Mouse (Mus musculus) heart, adult 10 weeks (tissue): ENCODE data around the gene Morc4. TPM values are rescaled to one million over a fixed set of nuclear protein-coding genes. Genes with fewer than 3 reads are reported as not detected.

ENCODE experiments used
- polyA plus RNA-seq: library from polyadenylated mRNA; stranded (reverse); fragments of 350-450 nt; fragmentation: Illumina TruSeq; extraction: RNeasy Lipid Tissue Mini Kit (QIAGEN cat#74804); gene quantifications from one replicate; pipeline ENCODE4 v1.2.3, GENCODE M21; 2014; ENCODE audit warnings: low read depth, low replicate concordance

Gene Morc4
- 5.1 TPM for polyA plus RNA-seq

GRCm38 (mm10) chrX:139870938-139871791 is at the start of gene Morc4:
Gene Morc4 (minus strand): TSS chrX:139871677.

GRCm38 (mm10) chrX:139800406-139800878 is 71.0 kb downstream of the Morc4 start, which contains the start of gene Cldn2:
Gene Cldn2 (plus strand): TSS chrX:139800828.

GRCm38 (mm10) chrX:139782278-139783044 is 89.0 kb downstream of the Morc4 start, which contains the start of gene Ripply1:
Gene Ripply1 (minus strand): TSS chrX:139782353.

Other genes with a start within 250 kb of the Morc4 start
- 6.2 TPM for gene Tbc1d8b, start 186.7 kb downstream of the Morc4 start, polyA plus RNA-seq
- gene Gm15013, start 157.2 kb downstream of the Morc4 start, polyA plus RNA-seq: not detected
- not detected for gene Ripply1, start 89.3 kb downstream of the Morc4 start, polyA plus RNA-seq
- not detected for gene Cldn2, start 70.8 kb downstream of the Morc4 start, polyA plus RNA-seq
- 6.5 TPM for gene Rbm41, start 126.9 kb upstream of the Morc4 start, polyA plus RNA-seq
- not detected for gene Nup62cl, start 191.0 kb upstream of the Morc4 start, polyA plus RNA-seq
- gene Pih1h3b, start 191.2 kb upstream of the Morc4 start, polyA plus RNA-seq: not detected